Mouse (Mus musculus): Measurements from ENCODE around the gene Il21r. TPM values are rescaled to one million over a fixed set of nuclear protein-coding genes. Genes with fewer than 3 reads are reported as not detected.

The Il21r gene
- total RNA-seq, 4 experiments from 2014 or later = not detected

- DNase-seq (ENCODE audit: low spot score in 2 of 2) = no peak
Observed at GRCm38 (mm10) chr7:125574832-125575231, 28.4 kb upstream of the Il21r start.

- DNase-seq (ENCODE audit: low spot score in 2 of 2) = no peak
Observed at GRCm38 (mm10) chr7:125575738-125576540, 27.3 kb upstream of the Il21r start.

GRCm38 (mm10) chr7:125576982-125577381 lies 26.2 kb upstream of the Il21r start:
- DNase-seq (ENCODE audit: low spot score in 2 of 2) = peak in 1 of 2 experiments; percentile 56

GRCm38 (mm10) chr7:125577486-125578088 lies 25.6 kb upstream of the Il21r start:
- DNase-seq (ENCODE audit: low spot score in 2 of 2) = no peak

- DNase-seq (ENCODE audit: low spot score in 2 of 2) = no peak
Observed at GRCm38 (mm10) chr7:125578106-125578505, 25.1 kb upstream of the Il21r start.

GRCm38 (mm10) chr7:125579545-125580219 lies 23.5 kb upstream of the Il21r start:
- no peak for DNase-seq (ENCODE audit: low spot score in 2 of 2)

- DNase-seq (ENCODE audit: low spot score in 2 of 2) = no peak
Observed at GRCm38 (mm10) chr7:125580220-125580549, 23.0 kb upstream of the Il21r start.

- DNase-seq (ENCODE audit: low spot score in 2 of 2) = no peak
Observed at GRCm38 (mm10) chr7:125580625-125581316, 22.5 kb upstream of the Il21r start.

- DNase-seq (ENCODE audit: low spot score in 2 of 2) = peak; percentile 79
Observed at GRCm38 (mm10) chr7:125581317-125581672, 21.9 kb upstream of the Il21r start.

GRCm38 (mm10) chr7:125583325-125584004 lies 19.8 kb upstream of the Il21r start:
- DNase-seq (ENCODE audit: low spot score in 2 of 2) = no peak

GRCm38 (mm10) chr7:125584005-125584369 lies 19.2 kb upstream of the Il21r start:
- DNase-seq (ENCODE audit: low spot score in 2 of 2) = no peak

GRCm38 (mm10) chr7:125586355-125586754 lies 16.9 kb upstream of the Il21r start:
- no peak for DNase-seq (ENCODE audit: low spot score in 2 of 2)

GRCm38 (mm10) chr7:125588721-125589120 lies 14.5 kb upstream of the Il21r start:
- DNase-seq (ENCODE audit: low spot score in 2 of 2) = no peak

- no peak for DNase-seq (ENCODE audit: low spot score in 2 of 2)
Observed at GRCm38 (mm10) chr7:125589896-125590295, 13.3 kb upstream of the Il21r start.

- DNase-seq (ENCODE audit: low spot score in 2 of 2) = no peak
Observed at GRCm38 (mm10) chr7:125593831-125594230, 9.4 kb upstream of the Il21r start.

GRCm38 (mm10) chr7:125596406-125596805 lies 6.8 kb upstream of the Il21r start:
- no peak for DNase-seq (ENCODE audit: low spot score in 2 of 2)

GRCm38 (mm10) chr7:125597083-125597482 lies 6.1 kb upstream of the Il21r start:
- no peak for DNase-seq (ENCODE audit: low spot score in 2 of 2)

- no peak for DNase-seq (ENCODE audit: low spot score in 2 of 2)
Observed at GRCm38 (mm10) chr7:125597516-125598347, 5.5 kb upstream of the Il21r start.

- DNase-seq (ENCODE audit: low spot score in 2 of 2) = no peak
Observed at GRCm38 (mm10) chr7:125599373-125599973, 3.8 kb upstream of the Il21r start.

- no peak for DNase-seq (ENCODE audit: low spot score in 2 of 2)
Observed at GRCm38 (mm10) chr7:125600136-125600535, 3.1 kb upstream of the Il21r start.
